Mouse (Mus musculus): ENCODE measurements around the gene Grn.
"Not testable (repeated sequence)": the region's sequence is repeated elsewhere in the genome, so short reads cannot be mapped to it uniquely, and the experiment has no call there.

The Grn gene

GRCm38 (mm10) chr11:102430121-102431017 lies at the start of gene Grn:
Gene Grn (plus strand): TSS chr11:102430315.
- DNase-seq, result peak; percentile 61

- no peak for DNase-seq
Measured at GRCm38 (mm10) chr11:102381341-102382100, 48.6 kb upstream of the Grn start.

GRCm38 (mm10) chr11:102382794-102383193 lies 47.3 kb upstream of the Grn start:
- no peak for DNase-seq

GRCm38 (mm10) chr11:102383365-102384136 lies 46.6 kb upstream of the Grn start:
- no peak for DNase-seq

DNA sequence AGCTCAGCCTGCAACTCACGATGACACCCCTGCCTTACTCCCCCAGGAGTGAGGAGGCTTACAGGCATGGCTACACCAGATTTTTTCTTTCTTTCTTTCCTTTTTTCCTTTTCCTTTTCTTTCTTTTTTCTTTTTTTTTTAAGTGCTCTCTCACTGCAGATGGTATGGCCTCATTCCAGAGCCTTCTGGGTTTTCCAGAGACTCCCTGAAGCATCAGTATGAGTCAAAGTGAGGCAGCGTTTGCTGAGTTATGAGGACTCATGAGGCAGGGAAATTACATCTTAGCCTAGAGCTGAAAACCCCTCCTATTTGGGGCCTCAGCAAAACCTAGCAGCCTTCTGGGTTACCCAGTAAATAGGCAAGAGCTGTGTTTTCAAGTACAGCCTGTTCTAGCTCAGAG lies 45.7 kb upstream of the Grn start:
- no peak for DNase-seq

DNA sequence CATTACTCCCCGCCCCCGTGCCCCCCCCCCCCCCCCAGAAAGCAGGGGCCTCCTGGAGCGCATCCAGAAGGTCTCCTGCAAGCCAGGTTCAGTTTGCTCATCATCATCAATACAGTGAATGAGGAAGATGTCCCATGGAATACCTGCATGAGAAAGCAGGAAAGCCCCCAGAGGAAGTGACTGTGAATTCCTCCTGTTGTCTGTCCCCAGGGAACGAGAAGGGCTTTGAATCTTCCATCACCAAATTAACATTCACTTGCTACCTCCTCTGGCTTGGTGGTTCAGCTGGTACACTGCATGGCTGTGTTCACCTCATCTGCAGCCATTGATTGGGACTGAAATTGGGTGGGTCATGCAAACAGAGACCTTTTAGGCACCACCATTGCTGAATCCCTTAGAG lies 45.0 kb upstream of the Grn start:
- no peak for DNase-seq

DNA sequence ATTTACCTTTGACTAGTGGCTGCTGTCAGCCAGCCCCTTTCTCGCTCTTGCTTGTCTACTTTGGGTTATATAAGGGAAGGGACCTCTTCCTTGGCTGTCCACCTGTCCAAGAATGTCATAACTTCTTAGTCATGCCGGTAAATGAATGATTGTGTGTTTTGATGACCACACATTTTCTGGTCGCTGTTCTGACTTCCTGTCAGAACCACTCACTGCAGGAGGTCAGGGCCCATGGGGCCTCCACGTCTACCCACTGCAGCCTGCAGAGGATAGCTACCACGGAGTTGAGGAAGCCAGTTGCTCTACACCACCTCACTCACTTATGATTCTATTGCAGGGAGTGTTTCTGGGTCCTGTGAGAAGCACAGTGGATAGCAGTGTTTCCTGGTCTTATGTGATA lies 44.0 kb upstream of the Grn start:
- no peak for DNase-seq

DNA sequence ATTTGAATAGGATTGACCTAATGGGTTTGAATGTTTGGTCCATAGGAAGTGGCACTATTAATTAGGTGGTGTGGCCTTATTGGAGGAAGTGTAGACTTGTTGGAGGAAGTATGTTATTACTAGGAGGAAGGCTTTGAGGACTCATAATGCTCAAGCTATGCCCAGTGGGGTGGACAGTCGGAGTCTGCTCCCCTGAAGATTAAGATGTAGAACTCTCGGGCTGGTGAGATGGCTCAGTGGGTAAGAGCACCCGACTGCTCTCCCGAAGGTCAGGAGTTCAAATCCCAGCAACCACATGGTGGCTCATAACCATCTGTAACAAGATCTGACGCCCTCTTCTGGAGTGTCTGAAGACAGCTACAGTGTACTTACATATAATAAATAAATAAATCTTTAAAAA lies 40.7 kb upstream of the Grn start:
- not testable (repeated sequence) for DNase-seq

DNA sequence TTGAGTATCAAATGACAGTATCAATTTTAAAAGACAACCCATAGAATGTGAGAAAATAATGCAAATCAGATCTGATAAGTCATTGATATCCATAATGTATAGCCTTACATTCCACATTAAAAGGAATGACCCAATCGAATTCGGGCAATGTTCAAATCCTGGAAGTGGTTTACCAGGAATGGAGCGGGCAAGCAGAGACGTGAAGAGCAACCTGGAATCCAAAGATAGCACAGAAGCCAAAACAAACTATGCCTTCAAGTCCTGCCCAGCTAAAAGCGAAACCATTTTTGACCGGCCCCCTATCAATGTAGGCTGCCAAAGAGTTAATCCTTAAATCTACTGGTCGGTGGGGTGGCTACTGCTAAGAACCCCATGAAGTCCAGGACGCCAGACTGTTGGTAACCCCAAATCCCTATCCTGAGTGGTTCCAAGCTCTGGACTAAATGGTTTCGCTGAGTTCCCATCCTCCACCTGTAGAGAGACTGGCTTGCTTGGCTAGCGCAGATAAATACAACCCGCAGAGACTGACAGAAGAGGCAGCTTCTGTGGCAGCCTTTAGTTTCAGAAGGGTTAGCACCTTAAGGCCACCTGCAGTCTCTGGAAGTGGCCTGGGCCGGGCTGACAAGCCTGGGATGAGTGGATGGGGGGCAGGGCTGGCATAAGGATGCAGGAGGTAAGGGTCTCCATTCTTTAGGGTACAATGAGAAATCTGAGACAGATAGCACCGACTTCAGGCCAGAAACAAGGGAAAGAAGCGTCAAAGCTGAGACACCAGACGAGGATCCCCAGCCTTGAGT lies 37.5 kb upstream of the Grn start:
- no peak for DNase-seq

DNA sequence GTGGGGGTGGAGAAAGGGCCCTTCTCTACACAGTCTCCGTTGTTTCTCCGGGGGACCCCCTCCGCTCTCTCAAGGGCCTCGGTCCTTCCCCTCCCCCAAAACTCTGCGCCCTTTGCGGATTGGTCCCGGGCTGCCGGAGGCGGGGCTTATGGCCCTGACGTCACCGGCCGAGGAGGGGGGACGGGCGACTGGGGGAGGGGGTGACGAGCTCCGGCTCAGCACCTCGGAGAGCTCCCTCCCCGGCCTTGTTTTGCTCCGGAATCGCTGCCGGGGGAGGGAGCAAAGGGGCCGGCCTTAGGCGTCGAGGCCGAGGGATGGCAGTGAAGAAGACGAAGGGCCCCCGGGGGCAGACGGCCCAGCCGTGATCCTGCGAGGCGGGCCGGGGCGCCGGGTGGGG lies 36.9 kb upstream of the Grn start, which contains the start of gene Rundc3a:
Gene Rundc3a, plus strand, starts transcription at position 166 of the 397 bp plus-strand sequence.
- peak; percentile 93 for DNase-seq

DNA sequence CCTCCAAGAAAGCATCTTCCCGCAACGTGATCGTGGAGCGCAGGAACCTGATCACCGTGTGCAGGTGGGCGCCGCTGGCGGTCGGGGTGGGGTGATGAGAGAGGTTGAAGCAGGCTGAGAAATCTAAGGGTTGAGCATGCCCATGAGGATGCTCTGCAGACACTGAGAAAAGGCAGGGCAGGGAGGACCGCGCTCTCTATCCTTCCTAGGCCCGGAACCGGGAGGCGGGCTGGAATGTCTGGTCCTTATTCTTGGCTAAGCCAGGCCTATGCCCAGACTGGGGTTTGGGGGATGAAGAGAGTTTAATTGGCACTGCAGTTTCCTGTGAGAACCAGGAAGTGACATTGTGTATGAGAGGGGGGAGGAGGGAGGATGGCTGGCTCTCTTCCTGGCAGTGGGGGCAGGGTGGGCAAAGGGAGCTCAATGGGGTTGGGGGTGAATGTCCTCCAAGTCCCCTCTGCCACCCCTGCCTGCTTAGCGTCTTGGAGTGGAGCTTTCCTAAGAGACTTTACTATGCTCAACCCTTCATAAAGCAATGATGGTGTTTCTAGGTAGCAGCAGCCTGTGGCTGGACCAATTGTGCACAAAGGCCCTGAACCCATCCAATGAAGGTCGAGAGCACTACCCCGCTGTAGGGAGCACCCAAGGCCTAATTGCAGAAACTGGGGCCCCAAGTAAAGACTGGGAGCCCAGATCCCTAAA lies 36.2 kb upstream of the Grn start:
- DNase-seq, result peak; percentile 39

- DNase-seq, result no peak
Measured at GRCm38 (mm10) chr11:102394421-102395124, 35.5 kb upstream of the Grn start.

DNA sequence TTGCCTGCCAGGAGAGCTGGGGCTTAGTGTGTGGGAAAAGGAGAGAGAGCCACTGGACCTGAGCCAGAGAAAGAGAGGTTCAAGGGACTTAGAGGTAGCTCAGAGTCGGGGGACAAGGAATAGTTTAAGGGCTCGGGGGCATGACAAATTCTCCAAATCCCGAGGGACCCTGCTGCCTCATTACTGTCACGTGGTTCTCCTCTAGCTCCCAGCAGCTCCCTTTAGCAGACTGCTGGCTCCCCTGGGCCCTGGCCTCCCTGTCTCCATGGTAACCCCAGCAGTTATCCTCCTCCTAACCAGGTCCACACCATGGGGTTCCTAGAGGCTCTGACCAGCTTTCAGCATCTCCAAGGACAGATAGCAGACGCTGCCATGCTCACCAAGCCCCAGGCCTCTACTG lies 34.9 kb upstream of the Grn start:
- DNase-seq, result no peak

- DNase-seq, result no peak
Measured at GRCm38 (mm10) chr11:102396263-102396662, 33.9 kb upstream of the Grn start.

GRCm38 (mm10) chr11:102396671-102397141 lies 33.4 kb upstream of the Grn start:
- DNase-seq, result no peak

DNA sequence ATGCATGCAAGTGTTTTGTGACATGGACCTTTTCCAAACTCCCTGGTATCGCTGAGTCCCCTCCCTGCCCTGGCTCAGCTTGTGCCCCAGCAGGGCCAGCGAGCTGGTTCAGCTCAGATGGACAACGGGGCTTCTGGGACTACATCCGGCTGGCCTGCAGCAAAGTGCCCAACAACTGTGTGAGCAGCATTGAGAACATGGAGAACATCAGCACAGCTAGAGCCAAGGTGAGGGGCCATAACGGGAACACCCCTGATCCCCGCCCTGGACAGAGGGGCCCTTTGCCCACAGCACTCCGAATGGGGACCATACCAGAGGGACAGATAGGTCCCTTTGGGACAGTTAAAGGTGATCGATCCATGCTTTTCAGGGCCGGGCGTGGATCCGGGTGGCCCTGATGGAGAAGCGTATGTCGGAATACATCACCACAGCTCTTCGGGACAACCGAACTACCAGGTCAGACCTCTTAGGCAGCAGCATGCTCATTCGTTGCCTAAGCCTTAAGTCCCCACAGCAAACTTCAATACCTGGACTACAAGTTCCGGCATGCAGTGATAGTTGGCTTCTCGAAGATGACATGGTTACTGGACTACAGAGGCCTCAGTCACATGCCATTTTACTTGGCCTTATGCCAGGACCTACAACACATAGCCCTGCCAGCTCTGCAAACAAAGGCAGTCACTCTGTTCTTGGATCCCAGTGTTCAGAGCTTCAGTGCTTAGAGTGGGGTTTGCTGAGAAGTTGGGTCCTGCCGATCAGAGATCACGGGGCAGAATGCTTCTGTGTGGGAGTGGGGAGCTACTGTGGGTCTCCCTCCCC lies 31.9 kb upstream of the Grn start:
- no peak for DNase-seq

DNA sequence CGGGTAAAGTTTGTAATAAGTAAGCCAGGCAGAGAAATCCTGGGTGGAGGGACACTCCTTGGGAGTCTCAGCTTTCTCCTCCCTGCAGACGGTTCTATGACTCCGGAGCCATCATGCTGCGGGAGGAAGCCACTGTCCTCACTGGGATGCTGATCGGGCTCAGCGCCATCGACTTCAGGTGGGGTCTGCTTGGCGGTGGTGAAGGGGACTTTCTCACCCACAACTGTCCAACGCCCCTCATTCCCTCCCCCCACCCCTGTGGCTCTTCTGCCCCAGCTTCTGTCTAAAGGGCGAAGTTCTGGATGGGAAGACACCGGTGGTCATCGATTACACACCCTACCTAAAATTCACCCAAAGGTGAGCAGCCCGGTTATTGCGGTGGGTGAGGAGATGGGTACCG lies 31.0 kb upstream of the Grn start:
- no peak for DNase-seq

DNA sequence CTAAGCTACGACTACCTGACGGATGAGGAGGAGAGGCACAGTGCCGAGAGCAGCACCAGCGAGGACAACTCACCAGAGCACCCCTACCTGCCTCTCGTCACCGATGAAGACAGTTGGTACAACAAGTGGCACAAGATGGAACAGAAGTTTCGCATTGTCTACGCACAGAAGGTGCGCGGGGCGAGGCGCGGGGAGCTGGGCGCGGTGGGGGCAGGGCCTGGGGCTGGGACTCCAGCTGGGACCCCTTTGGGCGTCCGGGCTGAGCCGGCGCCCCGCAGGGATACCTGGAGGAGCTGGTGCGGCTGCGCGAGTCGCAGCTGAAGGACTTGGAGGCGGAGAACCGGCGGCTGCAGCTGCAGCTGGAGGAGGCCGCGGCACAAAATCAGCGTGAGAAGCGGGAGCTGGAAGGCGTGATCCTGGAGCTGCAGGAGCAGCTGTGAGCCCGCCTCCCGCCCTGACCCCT lies 30.5 kb upstream of the Grn start:
- no peak for DNase-seq

DNA sequence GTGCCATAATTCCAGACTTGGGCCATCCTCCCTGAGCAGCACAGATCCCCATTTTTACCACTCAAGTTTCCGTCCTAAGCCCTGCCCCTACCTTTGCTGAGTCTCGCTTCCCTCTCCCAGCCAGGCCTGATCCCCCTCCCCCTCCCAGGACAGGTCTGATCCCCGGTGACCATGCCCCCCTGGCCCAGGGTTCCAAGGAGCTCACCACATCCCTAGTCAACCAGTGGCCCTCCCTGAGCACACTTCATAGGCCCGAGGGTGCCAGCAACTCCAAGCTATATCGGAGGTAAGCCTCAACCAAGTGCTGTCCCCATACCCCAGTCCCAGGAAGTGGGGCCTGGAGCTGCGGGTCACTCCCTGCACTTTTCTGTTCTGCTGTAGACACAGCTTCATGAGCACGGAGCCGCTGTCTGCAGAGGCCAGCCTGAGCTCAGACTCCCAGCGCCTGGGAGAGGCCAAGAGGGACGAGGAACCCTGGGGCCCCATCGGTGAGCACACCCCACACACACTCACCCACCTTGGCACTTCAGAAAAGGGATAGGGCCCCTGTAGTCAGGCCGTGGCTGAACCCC lies 29.5 kb upstream of the Grn start:
- no peak for DNase-seq
